Mouse (Mus musculus): Measurements from ENCODE around the gene Hdlbp. TPM values are rescaled to one million over a fixed set of nuclear protein-coding genes. Genes with fewer than 3 reads are reported as not detected.
"Not testable (repeated sequence)": the region's sequence is repeated elsewhere in the genome, so short reads cannot be mapped to it uniquely, and the experiment has no call there.

Gene Hdlbp
- 170 and 175 TPM in 2 replicates for polyA plus RNA-seq (2015; fragmentation: Nextera tagmentation; extraction: Ambion mirVana)

DNA sequence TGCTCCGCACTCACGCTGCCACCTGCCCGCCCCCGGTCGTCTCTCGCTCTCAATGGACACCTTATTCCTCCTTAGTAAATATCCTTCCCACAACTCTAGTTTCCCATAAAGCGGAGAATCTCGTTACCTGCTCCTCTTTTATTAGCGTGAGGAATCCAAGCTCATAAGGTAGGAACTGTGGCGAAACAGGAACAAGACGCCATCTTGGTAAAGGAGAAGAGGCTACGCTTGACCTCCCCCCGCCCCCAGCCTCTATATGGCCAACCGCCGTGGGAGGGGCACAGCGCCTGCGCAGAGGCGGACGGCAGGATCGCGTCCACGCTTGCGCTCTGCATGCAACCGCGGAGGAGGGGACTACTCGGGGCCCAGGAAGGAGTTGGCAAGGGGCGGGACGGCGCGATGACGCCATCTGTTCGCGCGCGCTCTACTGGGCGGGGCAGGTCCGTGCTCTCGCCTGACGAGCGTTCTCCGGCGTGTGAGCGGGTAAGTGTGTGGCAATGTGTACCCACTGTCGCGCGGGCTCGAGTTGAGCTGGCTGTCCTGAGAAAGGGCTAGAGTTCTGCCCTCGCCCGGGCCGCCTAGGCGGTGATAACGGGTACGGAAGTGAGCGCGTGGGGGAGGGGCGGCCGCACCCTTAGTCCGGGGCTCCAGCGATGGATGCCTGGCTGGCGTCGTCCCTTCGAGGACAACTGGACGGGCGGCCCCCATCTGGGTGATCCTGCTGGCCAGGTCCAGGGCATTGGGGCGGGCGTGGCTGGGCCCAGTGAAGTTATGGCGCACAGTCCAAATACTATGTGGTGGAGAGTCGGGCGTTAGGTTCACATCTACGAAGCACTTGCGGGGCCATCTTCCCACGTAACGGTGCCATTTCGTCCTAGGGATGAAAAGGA lies at the start of gene Hdlbp:
Hdlbp (minus strand) TSS at position 230 of the 890 bp plus-strand sequence.
- peak within 1 kb of the TSS; percentile 95 for H3K4me3 ChIP-seq (ENCODE audit: low read depth, low read length)
- no peak for TF ChIP-seq CTCF (IDR thresholded peaks at IDR 0.05; ENCODE audit: low read depth)
- peak within 1 kb of the TSS; percentile 95 for H3K27ac ChIP-seq (ENCODE audit: low read depth, low read length)
- no peaks in the 10 kb centered on the region for H3K27me3 ChIP-seq (replicated peaks; ENCODE audit: control insufficient read depth, insufficient read depth, low read length)
- H3K9ac ChIP-seq (ENCODE audit: low read depth, low read length) = peak within 1 kb of the TSS; percentile 88
- ATAC-seq = peak; percentile 94
- peak within 1 kb of the TSS; percentile 70 for H3K4me2 ChIP-seq (replicated peaks; ENCODE audit: low read depth)
- H3K4me1 ChIP-seq (replicated peaks; ENCODE audit: control insufficient read depth, insufficient read depth, low read length) = 0 out of 2 replicates have a peak, but pooled peaks cover 10% of the 10 kb centered on the region
- no peaks in the 10 kb centered on the region for H3K36me3 ChIP-seq (ENCODE audit: control insufficient read depth, insufficient read depth)
- H3K9me3 ChIP-seq (ENCODE audit: control insufficient read depth) = no peaks in the 10 kb centered on the region
- under 1% methylated on average over 72 of the region's 74 CpGs for WGBS

DNA sequence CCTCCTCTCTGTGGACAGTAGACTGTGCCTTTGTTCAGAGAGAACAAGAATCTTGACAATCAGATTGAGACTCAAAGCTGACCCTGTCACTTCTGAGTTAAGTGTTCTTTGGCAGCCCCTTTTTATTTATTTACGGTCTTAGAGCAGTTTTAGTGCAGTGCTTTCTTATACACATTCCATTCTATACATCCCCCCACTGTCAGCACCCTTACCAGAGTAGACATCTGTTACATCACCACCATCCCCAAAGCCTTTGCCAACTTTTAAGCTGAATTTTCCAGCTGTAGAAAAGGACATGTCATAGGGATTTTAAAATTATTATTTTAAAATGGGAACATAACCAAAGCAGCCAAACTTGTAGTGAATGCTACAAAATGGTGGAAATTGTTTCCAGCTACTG lies 43.7 kb upstream of the Hdlbp start:
- no peak for ATAC-seq
- Histone ChIP-seq H3K36me3 (ENCODE audit: control insufficient read depth, insufficient read depth) (no peaks in the 10 kb centered on the region; the same call in none of the 2 replicates), H3K4me3 (ENCODE audit: low read depth, low read length) (no peak overlapping the region), H3K4me1 (replicated peaks; ENCODE audit: control insufficient read depth, insufficient read depth, low read length) (0 out of 2 replicates have a peak, but pooled peaks cover 4% of the 10 kb centered on the region), H3K27ac (ENCODE audit: low read depth, low read length) (no peak overlapping the region; the same call in 1 of the 2 replicates), H3K27me3 (replicated peaks; ENCODE audit: control insufficient read depth, insufficient read depth, low read length) (no peaks in the 10 kb centered on the region), H3K4me2 (replicated peaks; ENCODE audit: low read depth) (no peak overlapping the region), H3K9me3 (ENCODE audit: control insufficient read depth) (no peaks in the 10 kb centered on the region), H3K9ac (ENCODE audit: low read depth, low read length) (0 out of 2 replicates have a peak overlapping the region, but pooled peaks have one; percentile 11)
- 59% methylated on average over 1 of the region's 1 CpGs for WGBS
- TF ChIP-seq CTCF (IDR thresholded peaks at IDR 0.05; ENCODE audit: low read depth) = no peak

DNA sequence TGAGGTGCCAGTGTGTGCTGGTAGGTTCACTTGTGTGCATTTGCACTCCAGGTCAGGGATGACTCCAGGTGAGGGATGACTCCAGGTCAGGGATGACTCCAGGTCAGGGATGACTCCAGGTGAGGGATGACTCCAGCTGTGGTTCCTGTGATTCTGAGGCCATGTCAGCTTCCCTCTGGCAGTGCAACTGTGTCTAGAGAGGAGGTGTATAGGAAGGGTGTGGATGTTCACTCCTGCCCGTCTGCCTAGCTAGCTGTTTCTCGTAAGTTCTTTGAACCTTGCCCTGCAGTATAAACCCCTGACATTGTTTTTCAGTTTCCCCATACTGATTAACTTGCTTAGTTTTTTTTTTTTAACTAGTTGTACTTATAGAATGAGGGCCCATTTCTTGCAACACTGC lies 42.9 kb upstream of the Hdlbp start:
- H3K27me3 ChIP-seq (replicated peaks; ENCODE audit: control insufficient read depth, insufficient read depth, low read length) = no peaks in the 10 kb centered on the region
- 35% methylated on average over 2 of the region's 2 CpGs for WGBS
- TF ChIP-seq CTCF (IDR thresholded peaks at IDR 0.05; ENCODE audit: low read depth) = no peak
- H3K4me1 ChIP-seq (replicated peaks; ENCODE audit: control insufficient read depth, insufficient read depth, low read length) = 0 out of 2 replicates have a peak, but pooled peaks cover 4% of the 10 kb centered on the region
- H3K9me3 ChIP-seq (ENCODE audit: control insufficient read depth) = no peaks in the 10 kb centered on the region
- no peak overlapping the region for H3K4me3 ChIP-seq (ENCODE audit: low read depth, low read length)
- H3K36me3 ChIP-seq (ENCODE audit: control insufficient read depth, insufficient read depth) = no peaks in the 10 kb centered on the region; the same call in none of the 2 replicates
- no peak overlapping the region for H3K4me2 ChIP-seq (replicated peaks; ENCODE audit: low read depth)
- no peak overlapping the region for H3K9ac ChIP-seq (ENCODE audit: low read depth, low read length)
- H3K27ac ChIP-seq (ENCODE audit: low read depth, low read length) = peak overlapping the region; percentile 71
- peak; percentile 96 for ATAC-seq

DNA sequence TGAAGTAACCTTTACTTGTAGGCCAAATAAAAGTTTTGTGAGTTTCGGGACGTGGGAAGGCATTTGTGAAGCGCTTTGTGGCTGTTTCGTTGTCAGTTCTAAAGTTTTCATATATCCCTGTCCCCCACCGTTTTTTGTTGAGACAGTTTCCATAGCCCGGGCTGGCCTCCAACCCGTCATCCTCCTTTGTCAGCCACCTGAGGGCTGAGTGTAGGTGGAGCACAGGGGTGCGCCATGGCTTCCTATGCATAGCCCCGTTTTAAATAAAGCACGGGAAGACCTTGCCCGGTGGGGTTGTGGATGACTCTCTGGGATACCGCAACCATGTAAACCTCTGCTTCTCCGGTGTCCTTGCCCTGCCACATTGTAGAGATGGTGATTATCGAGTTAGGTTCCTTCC lies 34.6 kb upstream of the Hdlbp start:
- Histone ChIP-seq H3K9me3 (ENCODE audit: control insufficient read depth) (no peaks in the 10 kb centered on the region), H3K9ac (ENCODE audit: low read depth, low read length) (no peak overlapping the region), H3K4me2 (replicated peaks; ENCODE audit: low read depth) (peak overlapping the region; percentile 75; the same call in 1 of the 2 replicates), H3K27ac (ENCODE audit: low read depth, low read length) (no peak overlapping the region), H3K36me3 (ENCODE audit: control insufficient read depth, insufficient read depth) (0 out of 2 replicates have a peak, but pooled peaks cover under 1% of the 10 kb centered on the region), H3K4me3 (ENCODE audit: low read depth, low read length) (no peak overlapping the region), H3K27me3 (replicated peaks; ENCODE audit: control insufficient read depth, insufficient read depth, low read length) (no peaks in the 10 kb centered on the region), H3K4me1 (replicated peaks; ENCODE audit: control insufficient read depth, insufficient read depth, low read length) (0 out of 2 replicates have a peak, but pooled peaks cover 8% of the 10 kb centered on the region)
- 85% methylated on average over 14 of the region's 14 CpGs for WGBS
- TF ChIP-seq CTCF (IDR thresholded peaks at IDR 0.05; ENCODE audit: low read depth) = no peak
- no peak for ATAC-seq

DNA sequence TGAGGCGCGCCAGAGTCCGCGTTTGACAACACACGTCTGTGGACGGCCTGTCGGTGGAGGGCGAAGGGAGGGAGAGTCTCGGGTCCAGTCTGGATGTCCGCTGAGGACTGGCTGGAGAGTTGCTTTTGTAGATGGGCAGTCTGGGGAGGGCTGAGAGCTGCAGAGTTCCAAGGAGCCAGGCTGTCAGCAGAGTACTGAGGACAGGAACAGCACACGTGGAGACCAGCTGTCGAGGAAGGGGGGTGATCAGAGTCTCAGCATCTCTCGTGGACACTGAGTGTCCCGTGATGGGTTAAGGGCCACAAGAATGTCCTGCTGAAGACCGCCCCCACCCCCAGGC lies 33.7 kb upstream of the Hdlbp start:
- Histone ChIP-seq H3K4me1 (replicated peaks; ENCODE audit: control insufficient read depth, insufficient read depth, low read length) (0 out of 2 replicates have a peak, but pooled peaks cover 8% of the 10 kb centered on the region), H3K4me2 (replicated peaks; ENCODE audit: low read depth) (peak overlapping the region; percentile 75), H3K4me3 (ENCODE audit: low read depth, low read length) (peak overlapping the region; percentile 61), H3K27ac (ENCODE audit: low read depth, low read length) (peak overlapping the region; percentile 65), H3K9ac (ENCODE audit: low read depth, low read length) (peak overlapping the region; percentile 74), H3K27me3 (replicated peaks; ENCODE audit: control insufficient read depth, insufficient read depth, low read length) (no peaks in the 10 kb centered on the region), H3K36me3 (ENCODE audit: control insufficient read depth, insufficient read depth) (peaks cover 3% of the 10 kb centered on the region; the same call in 1 of the 2 replicates), H3K9me3 (ENCODE audit: control insufficient read depth) (no peaks in the 10 kb centered on the region)
- ATAC-seq = peak; percentile 25
- TF ChIP-seq CTCF (IDR thresholded peaks at IDR 0.05; ENCODE audit: low read depth) = no peak
- WGBS = 2% methylated on average over 15 of the region's 15 CpGs

DNA sequence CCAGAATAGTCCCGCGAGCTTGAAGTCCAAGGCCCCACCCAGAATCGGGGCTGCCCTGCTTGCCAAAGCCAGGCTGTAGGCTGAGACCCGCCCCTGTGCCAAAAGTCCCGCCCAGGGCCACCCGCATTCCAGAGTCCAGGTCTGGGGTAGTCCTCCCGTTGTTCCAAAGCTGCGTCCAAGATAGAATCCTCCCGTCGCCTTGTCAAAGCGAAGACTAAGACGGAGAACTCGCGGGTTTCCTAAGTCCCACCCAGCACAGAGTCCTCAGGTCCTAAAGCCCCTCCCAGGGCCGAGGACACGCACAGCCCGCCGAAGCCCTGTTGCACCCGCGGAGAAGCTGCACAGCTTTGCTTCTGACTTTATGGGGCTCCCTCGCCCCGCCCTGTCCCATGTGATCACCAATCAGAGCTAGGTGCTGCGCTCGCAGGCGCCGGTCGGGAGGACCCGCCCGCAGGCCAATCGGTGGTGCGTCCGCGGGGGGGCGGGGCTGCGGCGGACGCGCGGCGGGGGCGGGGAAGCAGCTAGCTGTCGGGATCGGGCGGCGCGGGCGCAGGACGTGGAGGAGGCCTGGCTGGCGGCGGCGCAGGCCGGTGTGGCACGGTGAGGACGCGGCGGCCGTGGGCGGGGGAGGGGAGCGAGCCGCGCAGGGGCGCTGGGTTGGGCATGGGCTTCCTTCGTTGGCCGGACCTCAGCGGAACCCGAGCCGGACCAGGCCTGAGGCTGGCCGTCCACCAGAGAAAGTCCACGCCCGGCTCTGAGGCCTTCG lies 33.2 kb upstream of the Hdlbp start, which contains the start of gene Farp2:
Farp2 (plus strand) TSS at position 495 of the 766 bp plus-strand sequence.
- Histone ChIP-seq H3K27ac (ENCODE audit: low read depth, low read length) (peak within 1 kb of the TSS; percentile 65), H3K9me3 (ENCODE audit: control insufficient read depth) (no peaks in the 10 kb centered on the region), H3K36me3 (ENCODE audit: control insufficient read depth, insufficient read depth) (peaks cover 3% of the 10 kb centered on the region; the same call in 1 of the 2 replicates), H3K9ac (ENCODE audit: low read depth, low read length) (peak within 1 kb of the TSS; percentile 74), H3K4me1 (replicated peaks; ENCODE audit: control insufficient read depth, insufficient read depth, low read length) (0 out of 2 replicates have a peak, but pooled peaks cover 8% of the 10 kb centered on the region), H3K27me3 (replicated peaks; ENCODE audit: control insufficient read depth, insufficient read depth, low read length) (no peaks in the 10 kb centered on the region), H3K4me2 (replicated peaks; ENCODE audit: low read depth) (peak within 1 kb of the TSS; percentile 75), H3K4me3 (ENCODE audit: low read depth, low read length) (peak within 1 kb of the TSS; percentile 61)
- ATAC-seq = peak; percentile 98
- under 1% methylated on average over 66 of the region's 71 CpGs for WGBS
- TF ChIP-seq CTCF (IDR thresholded peaks at IDR 0.05; ENCODE audit: low read depth) = no peak; the same call in 1 of the 2 replicates

DNA sequence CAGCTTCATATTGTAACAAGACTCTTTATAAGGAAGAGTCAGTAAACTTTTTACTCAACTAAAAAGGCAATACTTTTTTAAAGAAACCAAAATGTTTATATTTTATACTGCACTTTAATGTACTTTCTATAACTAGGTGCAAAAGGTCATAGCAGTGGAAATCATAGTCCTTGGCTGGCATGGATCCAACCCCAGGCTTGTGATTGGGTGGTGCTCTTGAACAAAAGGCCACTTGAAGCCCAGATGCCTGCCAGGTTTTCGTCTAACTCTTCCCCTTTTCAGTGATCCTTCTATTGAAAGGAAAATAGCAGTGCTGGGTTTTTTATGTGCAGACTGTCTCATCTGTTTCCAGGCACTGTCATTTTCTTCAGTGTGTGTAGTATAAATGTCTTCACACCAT lies 30.0 kb upstream of the Hdlbp start:
- not testable (repeated sequence) for H3K27ac ChIP-seq (ENCODE audit: low read depth, low read length); H3K4me3 ChIP-seq (ENCODE audit: low read depth, low read length); H3K9ac ChIP-seq (ENCODE audit: low read depth, low read length); ATAC-seq; H3K4me2 ChIP-seq (replicated peaks; ENCODE audit: low read depth); H3K4me1 ChIP-seq (replicated peaks; ENCODE audit: control insufficient read depth, insufficient read depth, low read length); H3K9me3 ChIP-seq (ENCODE audit: control insufficient read depth); H3K27me3 ChIP-seq (replicated peaks; ENCODE audit: control insufficient read depth, insufficient read depth, low read length)
- 47% methylated on average over 1 of the region's 1 CpGs for WGBS
- peaks cover 24% of the 10 kb centered on the region for H3K36me3 ChIP-seq (ENCODE audit: control insufficient read depth, insufficient read depth)

All from intestine, postnatal 0 days (tissue).